Mouse (Mus musculus): ENCODE measurements around the gene Coa4. TPM values are rescaled to one million over a fixed set of nuclear protein-coding genes. Genes with fewer than 3 reads are reported as not detected.

Coa4 gene
- 10 to 100 TPM; 14.3 to 19.9 (median 17.6) TPM for total RNA-seq (2022)

GRCm38 (mm10) chr7:100536804-100537518, at the start of gene Coa4:
Gene Coa4 (plus strand): TSS chr7:100537071.
- DNase-seq (ENCODE audit: low spot score): peak; percentile 84

DNA sequence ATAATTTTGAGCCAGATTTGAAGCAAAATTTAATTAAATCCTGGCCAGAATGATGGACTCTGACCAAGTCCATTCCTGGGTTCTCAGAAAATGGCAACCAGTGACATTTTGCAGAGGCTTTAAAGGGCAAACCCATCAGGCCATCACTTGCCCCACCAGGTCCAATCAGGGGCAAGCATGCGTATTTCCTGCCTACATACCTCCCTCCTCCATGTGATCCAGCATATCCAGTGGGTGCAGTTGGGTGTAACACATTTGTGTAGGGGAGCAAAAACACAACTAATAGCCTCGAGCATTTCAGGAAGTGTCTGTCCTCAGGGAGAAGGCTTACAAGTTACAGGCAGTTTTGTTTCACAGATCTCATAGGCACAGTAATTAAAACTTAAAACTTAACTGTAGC, 49.6 kb upstream of the Coa4 start:
- DNase-seq (ENCODE audit: low spot score): no peak

- no peak for DNase-seq (ENCODE audit: low spot score)
Measured at GRCm38 (mm10) chr7:100488474-100489048, 48.3 kb upstream of the Coa4 start.

DNA sequence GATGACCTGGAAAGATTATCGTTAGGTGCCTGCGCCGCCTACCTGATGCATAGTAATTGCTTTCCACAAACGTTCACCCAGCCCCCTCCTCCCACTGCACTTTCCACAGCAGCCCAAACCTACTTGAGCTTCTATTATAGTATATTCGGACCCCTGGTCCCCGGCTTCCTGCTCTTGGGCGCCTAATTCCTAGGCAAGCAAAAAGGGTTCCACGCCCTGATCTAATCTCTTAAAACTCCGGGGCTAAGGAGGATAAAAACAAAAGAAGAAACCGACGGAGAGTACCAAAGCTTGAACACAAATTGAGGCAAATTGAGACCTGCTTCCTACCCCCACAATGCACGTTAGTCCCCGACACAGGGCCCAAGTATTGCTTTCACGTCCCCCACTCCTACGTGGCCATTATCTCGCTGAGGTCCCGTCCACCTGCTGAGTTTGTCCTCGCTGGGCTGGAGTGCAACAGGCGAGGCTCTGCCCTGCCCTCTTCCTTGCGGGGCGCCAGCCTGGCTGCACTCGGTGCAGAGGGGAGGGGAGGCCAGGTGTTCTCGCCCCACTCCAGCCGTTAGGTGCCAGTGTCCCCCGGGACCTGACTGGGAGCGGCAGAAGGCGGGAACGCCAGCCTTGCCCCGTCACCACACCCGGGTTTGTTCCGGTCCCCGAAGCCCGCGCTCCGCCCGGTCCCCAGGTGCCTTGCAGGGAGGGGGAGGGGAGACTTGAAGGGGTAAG, 44.3 kb upstream of the Coa4 start:
- DNase-seq (ENCODE audit: low spot score): no peak

GRCm38 (mm10) chr7:100493117-100493483, 43.8 kb upstream of the Coa4 start, which contains the start of gene Ucp2:
Gene Ucp2 (plus strand): TSS chr7:100493337.
- peak; percentile 87 for DNase-seq (ENCODE audit: low spot score)

DNA sequence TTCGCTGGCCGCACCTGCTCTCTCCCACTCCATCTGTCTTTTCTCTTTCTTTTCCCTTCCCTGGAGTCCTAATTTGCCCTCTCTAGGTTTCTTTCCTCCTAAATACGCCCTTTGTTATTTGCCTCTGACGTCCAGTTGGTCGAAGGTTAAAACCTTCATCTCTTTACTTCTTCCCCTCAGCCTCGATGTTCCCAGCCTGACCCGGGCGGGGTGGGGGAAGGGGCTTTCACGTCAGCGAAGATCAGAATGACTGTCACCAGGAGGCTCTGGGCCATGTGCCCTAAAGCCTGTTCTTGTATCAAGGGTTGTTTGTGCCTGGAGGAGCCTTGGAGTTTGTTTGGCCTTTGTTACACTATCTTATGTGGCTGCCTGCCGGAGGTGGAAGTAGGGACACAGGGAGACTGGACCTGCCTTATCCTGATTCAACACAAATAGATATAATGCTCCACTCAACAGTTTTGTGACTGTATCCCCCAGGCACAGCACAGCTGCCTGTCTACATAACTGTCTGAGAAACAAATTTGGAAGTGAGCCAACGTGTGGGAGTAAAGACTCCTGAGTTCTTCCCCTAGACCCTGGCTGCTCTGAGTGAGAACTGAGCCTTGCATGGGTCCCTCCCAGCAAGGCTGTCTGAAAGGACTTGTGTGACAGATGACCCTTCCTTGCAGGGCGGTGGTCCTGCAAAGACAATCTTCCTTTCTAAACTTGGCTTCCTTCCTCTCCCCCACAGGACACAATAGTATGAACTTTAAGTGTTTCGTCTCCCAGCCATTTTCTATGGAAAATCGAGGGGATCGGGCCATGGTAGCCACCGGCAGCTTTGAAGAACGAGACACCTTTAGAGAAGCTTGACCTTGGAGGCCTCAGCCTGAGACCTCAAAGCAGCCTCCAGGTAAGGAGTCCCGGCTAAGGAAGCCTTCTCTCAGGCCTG, 43.1 kb upstream of the Coa4 start:
- peak; percentile 56 for DNase-seq (ENCODE audit: low spot score)

- no peak for DNase-seq (ENCODE audit: low spot score)
Measured at GRCm38 (mm10) chr7:100494415-100494831, 42.4 kb upstream of the Coa4 start.

DNA sequence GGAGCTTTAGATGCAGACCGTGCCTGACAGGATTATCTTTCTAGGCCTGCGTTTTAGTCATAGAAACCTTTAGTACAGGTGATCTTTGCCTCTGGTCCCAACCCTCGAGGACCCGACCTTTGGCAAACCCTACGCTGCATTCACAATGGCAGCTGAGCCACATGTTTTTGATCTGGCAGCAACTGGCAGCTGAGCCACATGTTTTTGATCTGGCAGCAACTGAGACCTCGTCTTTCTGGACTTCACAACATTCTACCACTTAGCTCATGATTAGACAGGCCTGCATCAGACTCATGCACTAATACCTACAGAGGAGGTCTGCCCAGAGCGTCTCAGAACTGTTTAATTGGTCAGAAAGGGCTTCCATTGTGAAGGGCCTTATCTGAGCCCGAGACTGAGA, 41.8 kb upstream of the Coa4 start:
- DNase-seq (ENCODE audit: low spot score): no peak

- peak; percentile 83 for DNase-seq (ENCODE audit: low spot score)
Measured at GRCm38 (mm10) chr7:100495581-100496251, 41.2 kb upstream of the Coa4 start.

- no peak for DNase-seq (ENCODE audit: low spot score)
Measured at GRCm38 (mm10) chr7:100496371-100496770, 40.5 kb upstream of the Coa4 start.

DNA sequence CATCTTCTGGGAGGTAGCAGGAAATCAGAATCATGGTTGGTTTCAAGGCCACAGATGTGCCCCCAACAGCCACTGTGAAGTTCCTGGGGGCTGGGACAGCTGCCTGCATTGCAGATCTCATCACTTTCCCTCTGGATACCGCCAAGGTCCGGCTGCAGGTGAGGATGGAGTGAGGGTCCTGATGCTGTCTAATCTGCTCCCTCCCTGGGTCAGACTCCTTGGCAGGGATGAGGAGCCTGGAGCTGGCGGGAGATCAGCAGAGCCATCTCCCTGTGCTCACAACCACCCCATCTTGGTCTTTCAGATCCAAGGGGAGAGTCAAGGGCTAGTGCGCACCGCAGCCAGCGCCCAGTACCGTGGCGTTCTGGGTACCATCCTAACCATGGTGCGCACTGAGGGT, 40.1 kb upstream of the Coa4 start:
- no peak for DNase-seq (ENCODE audit: low spot score)

- DNase-seq (ENCODE audit: low spot score): no peak
Measured at GRCm38 (mm10) chr7:100497402-100497801, 39.5 kb upstream of the Coa4 start.

DNA sequence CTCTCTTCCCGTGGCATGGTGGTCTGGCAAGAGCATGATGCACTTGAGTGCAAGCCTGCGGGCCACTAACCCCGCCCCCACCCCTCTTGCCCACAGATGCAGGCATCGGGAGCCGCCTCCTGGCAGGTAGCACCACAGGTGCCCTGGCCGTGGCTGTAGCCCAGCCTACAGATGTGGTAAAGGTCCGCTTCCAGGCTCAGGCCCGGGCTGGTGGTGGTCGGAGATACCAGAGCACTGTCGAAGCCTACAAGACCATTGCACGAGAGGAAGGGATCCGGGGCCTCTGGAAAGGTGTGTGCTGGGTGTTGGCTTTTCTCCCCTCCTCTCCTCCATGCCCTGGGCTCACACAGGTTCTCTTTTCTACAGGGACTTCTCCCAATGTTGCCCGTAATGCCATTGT, 38.9 kb upstream of the Coa4 start:
- no peak for DNase-seq (ENCODE audit: low spot score)

DNA sequence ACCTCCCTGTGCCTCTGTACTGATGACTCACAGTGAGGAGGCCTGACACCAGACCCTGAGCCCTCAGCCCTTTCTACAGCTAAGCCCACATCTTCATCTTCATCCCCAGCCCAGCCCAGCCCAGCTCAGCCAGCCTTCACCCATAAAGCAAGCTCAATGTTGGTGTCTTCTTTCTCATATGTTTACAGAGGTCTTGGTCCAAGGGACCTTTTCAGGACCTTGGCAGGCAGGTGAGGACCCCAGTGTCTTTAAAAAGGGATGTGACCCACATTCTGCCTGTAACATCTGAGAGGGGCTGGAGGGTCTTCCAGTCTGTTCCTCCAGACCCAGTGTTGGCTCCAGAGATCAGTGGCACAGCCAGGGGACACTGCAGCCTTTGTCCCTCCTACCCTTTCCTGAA, 37.4 kb upstream of the Coa4 start:
- no peak for DNase-seq (ENCODE audit: low spot score)

DNA sequence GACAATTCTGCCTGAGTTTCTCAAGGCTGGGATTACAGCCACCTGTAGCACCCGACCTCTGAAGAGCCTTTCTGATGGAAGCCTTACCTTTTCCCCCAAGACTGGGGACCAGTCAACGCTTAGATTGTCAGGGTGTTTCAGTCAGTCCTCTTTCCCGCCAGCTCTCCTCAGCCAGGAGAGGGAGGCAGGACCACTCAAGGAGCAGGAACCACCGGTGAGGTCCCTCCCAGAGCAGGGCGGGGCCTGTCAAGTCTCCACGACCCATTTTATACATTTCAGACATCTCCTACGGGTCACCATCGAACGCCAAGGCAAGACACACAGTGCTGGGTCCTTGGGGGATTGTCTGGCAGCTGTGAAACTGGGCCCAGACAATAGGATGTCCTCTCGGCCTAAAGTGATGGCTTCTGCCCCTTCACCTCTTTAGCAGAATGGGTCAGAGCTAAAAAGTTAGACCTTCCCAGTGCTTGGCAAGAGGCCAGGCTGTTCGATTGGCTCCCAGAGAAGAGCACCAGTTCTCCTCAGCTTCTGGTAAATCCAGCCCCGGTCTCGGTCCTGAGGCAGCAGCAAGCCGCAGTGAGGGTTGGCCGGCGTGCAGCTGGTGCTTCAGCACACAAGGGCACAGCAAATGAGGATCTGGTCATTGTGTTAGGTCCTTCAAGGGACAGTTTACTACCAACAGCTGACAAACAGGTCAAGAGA, 36.4 kb upstream of the Coa4 start:
- peak; percentile 27 for DNase-seq (ENCODE audit: low spot score)

GRCm38 (mm10) chr7:100501027-100501843, 35.6 kb upstream of the Coa4 start:
- no peak for DNase-seq (ENCODE audit: low spot score)

DNA sequence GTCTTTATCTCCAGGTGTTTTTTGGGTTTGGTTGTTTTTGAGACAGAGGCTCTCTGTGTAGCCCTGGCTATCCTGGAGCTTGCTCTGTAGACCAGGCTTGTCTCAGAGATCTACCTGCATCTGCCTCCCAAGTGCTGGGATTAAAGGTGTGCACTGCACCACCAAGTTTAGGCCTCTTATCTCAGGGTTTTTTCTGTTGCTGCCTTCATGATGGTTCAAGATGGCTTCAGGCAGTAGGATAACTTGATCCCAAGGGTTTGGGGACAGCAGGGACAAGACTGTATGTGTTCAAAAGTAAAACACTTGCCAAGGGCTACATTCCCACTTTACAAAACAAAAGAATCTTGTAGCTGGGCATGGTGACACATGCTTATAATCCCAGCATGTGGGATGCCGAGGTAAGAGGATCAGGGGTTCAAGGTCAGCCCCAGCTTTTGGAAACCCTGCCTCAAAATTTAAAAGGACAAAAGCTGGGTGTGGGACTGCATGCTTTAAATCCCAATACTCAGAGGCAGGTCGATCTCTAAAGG, 35.0 kb upstream of the Coa4 start:
- no peak for DNase-seq (ENCODE audit: low spot score)

DNA sequence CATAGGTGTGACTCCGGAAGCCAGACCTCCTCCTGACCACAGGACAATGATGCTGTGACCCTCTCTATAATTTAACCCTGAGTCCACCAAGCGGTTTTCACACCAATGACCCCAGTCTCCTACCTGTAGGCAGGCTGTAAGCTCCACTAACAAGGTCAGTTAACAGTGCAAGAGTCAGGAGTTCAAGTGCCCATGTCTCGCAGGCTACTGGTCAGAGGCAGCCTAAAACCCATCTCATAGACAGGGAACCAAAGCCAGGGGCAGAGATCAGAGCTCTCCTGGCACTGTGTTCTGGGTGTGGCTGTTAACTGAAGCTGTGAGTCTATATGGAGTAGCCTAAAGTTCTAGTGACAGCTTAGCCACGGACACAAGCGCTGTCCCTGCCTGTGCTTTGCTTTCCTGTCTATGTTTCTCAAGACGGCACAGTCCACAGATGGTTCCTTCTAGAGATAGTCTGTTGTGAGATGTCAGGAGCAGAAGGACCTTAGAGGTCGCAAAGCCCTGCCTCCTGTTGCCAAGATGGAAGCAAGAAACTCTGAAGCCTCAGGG, 34.4 kb upstream of the Coa4 start:
- no peak for DNase-seq (ENCODE audit: low spot score)

GRCm38 (mm10) chr7:100503076-100503475, 33.8 kb upstream of the Coa4 start:
- DNase-seq (ENCODE audit: low spot score): no peak

Data from heart, adult 8-10 months (tissue).